Mouse (Mus musculus): ENCODE results near the gene Aldh3b1. TPM values are rescaled to one million over a fixed set of nuclear protein-coding genes. Genes with fewer than 3 reads are reported as not detected.
"Not testable (repeated sequence)": the region's sequence is repeated elsewhere in the genome, so short reads cannot be mapped to it uniquely, and the experiment has no call there.

Aldh3b1 gene
- polyA plus RNA-seq (2021) = 22.2 TPM

DNA sequence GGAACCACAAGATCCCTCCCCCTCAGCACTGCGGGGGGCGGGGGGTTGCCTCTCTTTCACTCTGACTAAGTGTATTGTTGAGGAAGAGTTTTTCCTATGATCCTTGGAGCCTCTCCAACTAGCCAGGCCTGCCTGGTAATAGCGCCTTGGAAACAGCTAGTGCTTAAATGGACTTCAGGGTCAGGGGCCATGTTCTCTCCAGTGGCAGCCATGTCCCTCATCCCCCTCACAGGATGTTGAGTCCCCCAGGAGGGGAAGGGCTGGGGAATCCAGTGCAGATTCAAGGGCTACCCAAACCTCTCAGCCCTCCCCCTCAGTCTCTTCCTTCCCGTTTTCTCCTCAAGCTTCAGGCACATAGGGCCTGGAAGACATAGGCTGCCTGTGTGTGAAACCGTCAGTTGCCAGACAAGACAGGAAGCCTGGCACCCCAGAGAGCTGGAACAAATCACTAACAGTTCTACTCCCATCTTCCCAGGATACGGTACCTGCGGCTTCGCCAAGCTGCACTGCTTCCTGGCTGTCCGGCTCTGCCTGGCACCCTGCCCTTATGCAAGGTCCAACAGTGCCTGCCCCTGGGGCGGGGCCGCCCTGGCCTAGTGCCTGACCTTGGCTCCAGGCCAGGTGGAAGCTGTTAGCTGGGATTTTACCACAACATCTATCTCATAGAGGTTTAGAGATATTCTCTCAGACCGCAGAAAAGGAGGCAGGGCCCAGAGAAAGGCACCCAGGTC is at the start of gene Aldh3b1:
Gene Aldh3b1 (minus strand): TSS at position 598 of the 731 bp plus-strand sequence.
- no peaks in the 10 kb centered on the region for H3K27me3 ChIP-seq
- CTCF ChIA-PET = interaction anchor here (0.9 to 1.5 kb wide), 2 partner anchors 17 to 83 kb away, joined by 3 to 4 read pairs; partner anchors contain the start of gene Ndufv1
- ATAC-seq (peak; percentile 29), DNase-seq (ENCODE audit: low read depth, low spot score) (peak; percentile 43)
- POLR2A ChIA-PET = interaction anchor here (0.7 to 0.9 kb wide), 2 partner anchors 71 to 112 kb away, joined by 3 to 4 read pairs; no protein-coding TSS in a partner anchor
- in situ Hi-C loops (cut with MboI; ENCODE audit: low pct_unique_long_range_greater_than_20kb) = no loop called here
- TF ChIP-seq CTCF (IDR thresholded peaks at IDR 0.05) = no peak

DNA sequence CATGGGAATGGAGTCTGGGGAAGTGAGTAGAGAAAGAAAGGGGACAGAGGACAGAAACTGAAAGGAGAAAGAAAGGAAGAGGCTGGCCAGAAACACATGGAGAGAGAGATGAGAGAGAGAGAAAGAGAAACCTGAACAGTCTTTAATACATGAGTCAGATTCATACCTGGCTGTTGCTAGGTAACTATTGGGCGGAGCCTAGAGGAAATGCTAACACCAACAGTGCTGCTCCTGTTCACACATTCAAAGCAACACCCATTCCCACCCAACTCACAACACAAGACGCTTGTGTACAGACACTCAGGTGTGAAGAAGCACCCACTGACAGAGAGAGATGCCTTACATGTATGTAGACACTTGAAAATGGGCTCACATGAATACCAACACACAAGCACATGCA is 46.3 kb upstream of the Aldh3b1 start:
- ChIA-PET POLR2A (no interaction called here), CTCF (interaction anchor here (1.1 to 1.3 kb wide), 2 partner anchors 9 to 29 kb away, joined by 3 read pairs; no protein-coding TSS in a partner anchor)
- ATAC-seq (no peak), DNase-seq (ENCODE audit: low read depth, low spot score) (no peak)
- H3K27me3 ChIP-seq = peaks cover 17% of the 10 kb centered on the region
- in situ Hi-C loops (cut with MboI; ENCODE audit: low pct_unique_long_range_greater_than_20kb) = no loop called here
- no peak for TF ChIP-seq CTCF (IDR thresholded peaks at IDR 0.05)

DNA sequence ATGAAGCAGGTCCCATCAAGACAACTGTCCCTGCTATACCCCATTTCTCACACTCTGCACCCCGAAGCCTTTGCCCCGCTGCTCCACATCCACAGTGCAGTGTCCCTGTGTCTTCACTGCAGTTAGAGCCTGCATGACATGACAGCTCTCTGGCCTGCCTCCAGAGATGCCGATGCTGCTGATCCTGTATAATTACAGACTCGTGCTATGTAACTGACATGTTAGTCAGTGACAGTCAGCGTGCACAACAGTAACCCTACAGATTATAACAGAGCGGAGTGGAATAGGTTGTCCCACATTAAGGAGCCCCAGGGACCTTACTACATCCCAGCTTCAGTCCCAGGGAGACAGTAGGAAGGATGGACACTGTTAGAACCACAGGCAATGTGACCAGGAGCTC is 45.0 kb upstream of the Aldh3b1 start:
- ATAC-seq; in situ Hi-C loops (cut with MboI; ENCODE audit: low pct_unique_long_range_greater_than_20kb); POLR2A ChIA-PET; DNase-seq (ENCODE audit: low read depth, low spot score): not testable (repeated sequence)
- H3K27me3 ChIP-seq = peaks cover 20% of the 10 kb centered on the region
- CTCF ChIA-PET = interaction anchor here (0.8 kb wide), 1 partner anchor 23 kb away, joined by 3 read pairs; no protein-coding TSS in a partner anchor

DNA sequence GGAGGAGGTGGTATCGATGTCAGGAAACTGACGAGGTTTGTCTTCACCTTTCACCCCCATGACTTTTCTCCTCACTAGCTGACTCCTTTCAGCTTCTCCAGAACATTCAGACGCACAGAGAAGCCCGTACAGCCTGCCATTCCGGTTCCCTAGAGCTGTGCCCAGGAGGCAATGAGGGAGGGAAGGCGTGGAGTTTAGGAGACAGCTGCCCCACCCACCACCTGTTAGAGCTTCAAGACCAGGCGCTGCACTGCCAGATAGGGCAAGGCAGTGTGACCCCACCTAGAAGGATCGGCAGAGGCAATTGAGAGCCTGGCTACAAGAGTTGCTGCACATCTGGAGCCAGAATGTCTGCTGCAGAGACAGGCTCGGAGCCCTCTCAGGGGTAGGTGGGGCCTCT is 42.6 kb upstream of the Aldh3b1 start, which contains the start of gene Aldh3b2:
Gene Aldh3b2 (plus strand): TSS at position 100 of the 400 bp plus-strand sequence.
- H3K27me3 ChIP-seq = peaks cover 20% of the 10 kb centered on the region
- no peak for DNase-seq (ENCODE audit: low read depth, low spot score)
- no peak for TF ChIP-seq CTCF (IDR thresholded peaks at IDR 0.05)
- no peak for ATAC-seq
- CTCF ChIA-PET = interaction anchor here (1.0 to 1.3 kb wide), 2 partner anchors 12 to 26 kb away, joined by 3 read pairs; no protein-coding TSS in a partner anchor
- POLR2A ChIA-PET = no interaction called here
- in situ Hi-C loops (cut with MboI; ENCODE audit: low pct_unique_long_range_greater_than_20kb) = no loop called here

DNA sequence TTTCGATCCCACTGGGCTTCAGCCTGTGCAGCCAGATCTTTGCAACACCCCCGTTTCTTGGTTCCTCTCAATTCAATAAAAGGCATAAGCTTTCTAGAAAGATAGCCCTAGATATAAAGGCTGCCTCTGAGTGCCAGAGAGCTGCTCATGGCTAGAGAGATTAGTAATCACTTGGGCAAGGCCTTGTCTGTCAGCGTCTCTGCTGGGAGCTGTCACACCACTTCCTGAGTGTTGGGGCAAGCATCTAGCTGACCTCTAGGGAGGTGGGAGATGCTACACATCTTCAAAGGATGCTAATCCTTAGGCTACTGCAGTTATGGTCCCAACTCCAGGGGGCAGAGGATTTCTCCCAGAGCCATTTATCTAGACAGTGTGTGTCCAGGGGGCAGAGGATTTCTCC is 37.6 kb upstream of the Aldh3b1 start:
- no peak for DNase-seq (ENCODE audit: low read depth, low spot score)
- TF ChIP-seq CTCF (IDR thresholded peaks at IDR 0.05) = no peak
- H3K27me3 ChIP-seq = peaks cover 15% of the 10 kb centered on the region
- ATAC-seq = no peak
- ChIA-PET CTCF (interaction anchor here (0.8 kb wide), 1 partner anchor 8 kb away, joined by 3 read pairs; no protein-coding TSS in a partner anchor), POLR2A (no interaction called here)
- in situ Hi-C loops (cut with MboI; ENCODE audit: low pct_unique_long_range_greater_than_20kb) = no loop called here

DNA sequence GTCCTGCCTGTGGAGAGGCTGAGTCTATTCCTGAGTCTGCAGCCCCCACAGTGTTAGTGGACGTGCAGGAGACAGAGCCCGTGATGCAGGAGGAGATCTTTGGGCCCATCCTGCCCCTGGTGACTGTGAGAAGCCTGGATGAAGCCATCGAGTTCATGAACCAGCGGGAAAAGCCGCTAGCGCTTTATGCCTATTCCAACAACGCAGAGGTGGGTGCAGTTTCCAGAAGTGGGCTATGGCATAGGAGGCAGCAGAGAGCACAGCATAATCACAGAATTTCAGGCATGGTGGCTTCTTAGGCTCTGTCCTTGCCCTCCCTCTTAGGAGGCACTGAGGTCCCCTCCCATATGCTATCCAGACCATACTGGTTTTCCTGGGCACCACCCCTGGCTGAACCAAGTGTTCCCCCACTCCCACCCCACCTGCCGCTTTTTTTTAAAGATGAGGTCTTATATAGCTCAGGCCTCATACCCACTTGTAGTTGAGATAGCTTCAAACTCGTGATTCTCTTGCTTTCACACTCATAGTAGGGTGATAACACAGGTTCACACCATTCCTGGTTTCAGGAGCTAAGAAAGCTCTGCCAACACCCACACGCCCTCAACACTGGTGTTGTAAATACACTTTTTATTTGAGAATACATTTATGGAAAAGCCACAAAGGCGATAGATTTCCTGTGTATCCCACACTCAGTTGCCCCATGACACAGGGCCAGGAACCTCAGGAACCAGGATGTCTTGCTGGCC is 36.9 kb upstream of the Aldh3b1 start:
- CTCF ChIA-PET = interaction anchor here (0.8 kb wide), 1 partner anchor 9 kb away, joined by 3 read pairs; no protein-coding TSS in a partner anchor
- POLR2A ChIA-PET = no interaction called here
- TF ChIP-seq CTCF (IDR thresholded peaks at IDR 0.05) = no peak
- in situ Hi-C loops (cut with MboI; ENCODE audit: low pct_unique_long_range_greater_than_20kb) = no loop called here
- H3K27me3 ChIP-seq = peaks cover 14% of the 10 kb centered on the region
- DNase-seq (ENCODE audit: low read depth, low spot score) (no peak), ATAC-seq (no peak)

DNA sequence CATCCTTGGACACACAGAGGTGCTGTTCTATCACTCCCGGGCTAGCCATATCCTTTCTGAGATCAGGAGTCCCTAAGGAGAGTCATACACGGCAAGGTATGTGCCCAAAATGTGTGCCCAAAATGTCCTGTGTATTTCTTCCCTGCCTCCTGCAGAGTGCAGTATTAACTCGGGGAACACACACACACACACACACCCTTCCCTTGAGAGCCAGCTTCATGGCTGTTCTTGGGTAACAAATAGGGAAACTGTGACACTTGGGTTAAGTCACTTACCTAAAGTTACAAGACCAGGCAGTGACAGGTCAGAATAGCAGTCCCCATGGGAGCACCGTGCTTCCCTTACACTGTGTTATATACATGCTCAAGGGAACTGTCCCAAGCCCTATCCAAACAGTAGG is 34.4 kb upstream of the Aldh3b1 start:
- in situ Hi-C loops (cut with MboI; ENCODE audit: low pct_unique_long_range_greater_than_20kb) = no loop called here
- CTCF ChIA-PET = interaction anchor here (1.3 to 2.7 kb wide), 2 partner anchors 16 to 36 kb away, joined by 4 to 10 read pairs; partner anchors contain the start of genes Gm49405 and Nudt8
- no peak for DNase-seq (ENCODE audit: low read depth, low spot score)
- no peak for ATAC-seq
- H3K27me3 ChIP-seq = peaks cover 8% of the 10 kb centered on the region
- POLR2A ChIA-PET = no interaction called here
- TF ChIP-seq CTCF (IDR thresholded peaks at IDR 0.05) = no peak

DNA sequence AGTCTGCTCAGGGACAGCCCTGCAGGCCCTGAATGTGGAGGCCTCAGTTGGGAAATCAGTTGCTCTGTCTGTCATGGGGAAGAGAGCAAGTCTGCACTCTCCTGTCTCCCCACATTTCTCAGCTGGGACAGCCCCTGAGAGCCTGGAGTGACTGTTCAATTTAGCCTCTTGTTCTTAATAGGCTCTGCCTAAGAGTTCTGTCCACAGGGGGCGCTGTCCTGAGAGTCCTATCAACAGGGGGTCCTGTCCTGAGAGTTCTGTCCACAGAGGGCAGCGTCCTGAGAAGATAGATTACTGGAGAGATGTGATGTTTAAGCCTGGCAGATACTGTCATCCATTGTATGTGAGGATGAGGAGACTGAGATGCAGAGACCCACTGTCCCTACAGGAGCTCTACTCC is 32.9 kb upstream of the Aldh3b1 start:
- TF ChIP-seq CTCF (IDR thresholded peaks at IDR 0.05) = no peak
- DNase-seq (ENCODE audit: low read depth, low spot score) (no peak), ATAC-seq (no peak)
- POLR2A ChIA-PET = no interaction called here
- CTCF ChIA-PET = interaction anchor here (1.3 to 2.7 kb wide), 2 partner anchors 16 to 18 kb away, joined by 3 to 10 read pairs; no protein-coding TSS in a partner anchor
- peaks cover 10% of the 10 kb centered on the region for H3K27me3 ChIP-seq
- in situ Hi-C loops (cut with MboI; ENCODE audit: low pct_unique_long_range_greater_than_20kb) = no loop called here

DNA sequence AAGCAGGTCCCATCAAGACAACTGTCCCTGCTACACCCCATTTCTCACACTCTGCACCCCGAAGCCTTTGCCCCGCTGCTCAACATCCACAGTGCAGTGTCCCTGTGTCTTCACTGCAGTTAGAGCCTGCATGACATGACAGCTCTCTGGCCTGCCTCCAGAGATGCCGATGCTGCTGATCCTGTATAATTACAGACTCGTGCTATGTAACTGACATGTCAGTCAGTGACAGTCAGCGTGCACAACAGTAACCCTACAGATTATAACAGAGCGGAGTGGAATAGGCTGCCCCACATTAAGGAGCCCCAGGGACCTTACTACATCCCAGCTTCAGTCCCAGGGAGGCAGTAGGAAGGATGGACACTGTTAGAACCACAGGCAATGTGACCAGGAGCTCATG is 32.2 kb upstream of the Aldh3b1 start:
- DNase-seq (ENCODE audit: low read depth, low spot score); in situ Hi-C loops (cut with MboI; ENCODE audit: low pct_unique_long_range_greater_than_20kb); ATAC-seq: not testable (repeated sequence)
- ChIA-PET POLR2A (interaction anchor here (0.7 kb wide), 1 partner anchor 38 kb away, joined by 3 read pairs; no protein-coding TSS in a partner anchor), CTCF (interaction anchor here (1.3 to 2.7 kb wide), 2 partner anchors 15 to 19 kb away, joined by 3 to 10 read pairs; no protein-coding TSS in a partner anchor)
- H3K27me3 ChIP-seq = peaks cover 10% of the 10 kb centered on the region

DNA sequence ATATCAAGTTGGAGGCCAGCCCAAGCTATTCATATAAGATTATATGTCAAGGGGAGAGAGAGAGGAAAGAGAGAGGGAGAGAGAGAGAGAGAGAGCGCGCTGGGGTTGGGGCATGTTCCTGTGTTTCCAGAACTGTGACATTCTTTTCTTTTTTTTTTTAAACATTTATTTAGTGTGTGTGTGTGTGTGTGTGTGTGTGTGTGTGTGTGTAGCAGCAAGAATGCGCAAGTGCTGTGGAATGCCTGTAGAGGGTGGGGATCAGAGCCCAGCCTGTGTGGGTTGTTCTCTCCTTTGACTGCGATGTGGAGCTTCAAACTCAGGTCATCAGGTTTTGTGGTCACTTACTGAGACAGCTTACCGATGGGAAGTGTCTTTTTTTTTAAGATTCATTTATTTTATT is 30.6 kb upstream of the Aldh3b1 start:
- POLR2A ChIA-PET = no interaction called here
- no peak for TF ChIP-seq CTCF (IDR thresholded peaks at IDR 0.05)
- in situ Hi-C loops (cut with MboI; ENCODE audit: low pct_unique_long_range_greater_than_20kb) = no loop called here
- CTCF ChIA-PET = interaction anchor here (1.0 to 3.5 kb wide), 6 partner anchors 13 to 36 kb away, joined by 3 to 15 read pairs (median 4); no protein-coding TSS in a partner anchor
- no peak for ATAC-seq
- no peak for DNase-seq (ENCODE audit: low read depth, low spot score)
- peaks cover 14% of the 10 kb centered on the region for H3K27me3 ChIP-seq

Measured in Patski (cell line).